8 mouse cellular contexts compared by ENCODE assay signal in genomic region chrX:50605517-50605916, GRCm38 (mm10).
DNase-seq lines count a peak whose midpoint lies in the region; ATAC-seq and TF ChIP-seq lines count a peak whose summit lies in the region.
"Not testable (repeated sequence)": the region's sequence is repeated elsewhere in the genome, so short reads cannot be mapped to it uniquely, and the experiment has no call there.

No protein-coding gene starts in this region.

- not testable (repeated sequence) for H3K27me3 ChIP-seq in hindbrain, embryonic 13.5 days; lung, postnatal 0 days (replicated peaks; ENCODE audit: insufficient read depth, low read length)

- not testable (repeated sequence) for H3K4me2 ChIP-seq in hindbrain, embryonic 13.5 days
- 0 out of 2 replicates have a peak overlapping the region, but pooled peaks have one; percentile 19 for H3K4me2 ChIP-seq in lung, postnatal 0 days (replicated peaks; ENCODE audit: low read depth, low read length)

- not testable (repeated sequence) for H3K36me3 ChIP-seq in hindbrain, embryonic 13.5 days; lung, postnatal 0 days (ENCODE audit: insufficient read depth, low read length)

- 73% methylated on average over 2 of the region's 2 CpGs for WGBS in hindbrain, embryonic 13.5 days
- WGBS in lung, postnatal 0 days: 77% methylated on average over 2 of the region's 2 CpGs

- peak; percentile 50 for DNase-seq in MEL-GATA-1-ER (ENCODE audit: extremely low read depth, low read depth)
- DNase-seq in embryo, embryonic 10.5 days (ENCODE audit: low spot score): peak; percentile 65
- not testable (repeated sequence) for DNase-seq in gastrocnemius, adult 2 months
- peak; percentile 56 to 78 for DNase-seq in layer of hippocampus, postnatal 25 days (ENCODE audit: extremely low spot score in 1 of 2, low spot score in 1 of 2)
- peak; percentile 71 for DNase-seq in lung, postnatal 0 days (ENCODE audit: low spot score)
- DNase-seq in naive thymus-derived CD4-positive, alpha-beta T cell, adult 2 months (ENCODE audit: low read depth): peak; percentile 29
- DNase-seq in thymus, postnatal 0 days (ENCODE audit: low spot score): peak; percentile 69

- intact Hi-C loops in gastrocnemius, adult 2 months (cut with DNase I): not testable (repeated sequence)

- H3K27ac ChIP-seq in gastrocnemius, adult 2 months: peak overlapping the region; percentile 81
- H3K27ac ChIP-seq in hindbrain, embryonic 13.5 days; lung, postnatal 0 days (ENCODE audit: low read length): not testable (repeated sequence)

- H3K9ac ChIP-seq in hindbrain, embryonic 13.5 days; lung, postnatal 0 days (replicated peaks; ENCODE audit: low read depth): not testable (repeated sequence)

- not testable (repeated sequence) for H3K4me1 ChIP-seq in hindbrain, embryonic 13.5 days (replicated peaks); lung, postnatal 0 days (ENCODE audit: insufficient read depth, low read depth, low read length)

- not testable (repeated sequence) for H3K9me3 ChIP-seq in hindbrain, embryonic 13.5 days; lung, postnatal 0 days (ENCODE audit: low read length)

- ATAC-seq in hindbrain, embryonic 13.5 days (ENCODE audit: low FRiP score): peak; percentile 71; the same call in 1 of the 2 replicates
- peak; percentile 80 for ATAC-seq in lung, postnatal 0 days

- not testable (repeated sequence) for TF ChIP-seq EP300 in lung, postnatal 0 days (IDR thresholded peaks at IDR 0.05)

- TF ChIP-seq CTCF in gastrocnemius, adult 2 months (IDR thresholded peaks at IDR 0.05): peak; percentile 66
- peak; percentile 77 for TF ChIP-seq CTCF in lung, postnatal 0 days (IDR thresholded peaks at IDR 0.05)

- H3K4me3 ChIP-seq in gastrocnemius, adult 2 months: peak overlapping the region; percentile 63
- not testable (repeated sequence) for H3K4me3 ChIP-seq in hindbrain, embryonic 13.5 days; lung, postnatal 0 days (ENCODE audit: low read depth, low read length)
